Mouse (Mus musculus): ENCODE results near the gene Tlr13.
"Not testable (repeated sequence)": the region's sequence is repeated elsewhere in the genome, so short reads cannot be mapped to it uniquely, and the experiment has no call there.

Gene Tlr13

GRCm38 (mm10) chrX:106186713-106187649 lies 44.0 kb downstream of the Tlr13 start, which contains the start of gene Pgk1:
Gene Pgk1, plus strand, starts transcription at chrX:106187100.
- DNase-seq (ENCODE audit: low spot score) = peak; percentile 64

GRCm38 (mm10) chrX:106187737-106188136 lies 44.7 kb downstream of the Tlr13 start:
- no peak for DNase-seq (ENCODE audit: low spot score)

- no peak for DNase-seq (ENCODE audit: low spot score)
These were observed 46.4 kb downstream of the Tlr13 start for GRCm38 (mm10) chrX:106189356-106189755.

DNA sequence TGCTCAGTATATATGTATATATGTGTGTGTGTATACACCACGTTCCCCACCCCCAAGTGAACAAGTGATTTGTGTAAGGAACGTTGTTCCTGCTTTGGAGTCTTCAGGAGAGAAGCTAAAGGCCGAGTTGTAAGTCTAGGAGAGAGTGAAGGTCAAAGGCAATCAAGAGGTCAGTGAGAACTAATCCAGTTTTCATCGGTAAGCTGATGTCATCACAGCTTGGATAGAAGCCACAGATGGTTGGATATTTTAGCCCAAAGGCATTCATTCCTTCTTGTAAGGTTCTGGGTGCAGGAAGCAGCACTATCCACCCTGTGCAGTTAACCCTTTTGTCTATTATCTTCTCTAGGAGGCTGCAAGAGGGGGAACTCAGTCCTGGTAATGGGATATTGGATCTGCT lies 47.1 kb downstream of the Tlr13 start:
- DNase-seq (ENCODE audit: low spot score) = no peak

GRCm38 (mm10) chrX:106194361-106194760 lies 51.4 kb downstream of the Tlr13 start:
- not testable (repeated sequence) for DNase-seq (ENCODE audit: low spot score)

- DNase-seq (ENCODE audit: low spot score) = no peak
These were observed 54.3 kb downstream of the Tlr13 start for GRCm38 (mm10) chrX:106197308-106197707.

- no peak for DNase-seq (ENCODE audit: low spot score)
These were observed 55.9 kb downstream of the Tlr13 start for GRCm38 (mm10) chrX:106198904-106199303.

- no peak for DNase-seq (ENCODE audit: low spot score)
These were observed 66.1 kb downstream of the Tlr13 start for GRCm38 (mm10) chrX:106209100-106209499.

Measured in layer of hippocampus, adult 9-10 months (tissue).